Comparison of ENCODE assay signal across 7 mouse cellular contexts in genomic region chr9:50500974-50501501, GRCm38 (mm10). TPM values are rescaled to one million over a fixed set of nuclear protein-coding genes. Genes with fewer than 3 reads are reported as not detected.
DNase-seq lines count a peak whose midpoint lies in the region; ATAC-seq and TF ChIP-seq lines count a peak whose summit lies in the region.

No protein-coding gene starts in this region.

- no peaks in the 10 kb centered on the region for H3K9me3 ChIP-seq in midbrain, embryonic 16.5 days (replicated peaks; ENCODE audit: control insufficient read depth, low read length, poor library complexity, severe bottlenecking)

- H3K36me3 ChIP-seq in midbrain, embryonic 16.5 days (ENCODE audit: control insufficient read depth, insufficient read depth, low read length): no peaks in the 10 kb centered on the region

- peak; percentile 48 for TF ChIP-seq POLR2A in embryonic fibroblast, embryonic 13.5 days (IDR thresholded peaks at IDR 0.05; ENCODE audit: low read depth, low read length)

- peaks cover 5% of the 10 kb centered on the region; the same call in 1 of the 2 replicates for H3K4me1 ChIP-seq in embryonic fibroblast, embryonic 13.5 days (ENCODE audit: control insufficient read depth, insufficient read depth, low read length)
- H3K4me1 ChIP-seq in midbrain, embryonic 16.5 days (ENCODE audit: control insufficient read depth, insufficient read depth, low read length): peaks cover 8% of the 10 kb centered on the region

- WGBS in midbrain, embryonic 16.5 days: 28% methylated on average over 14 of the region's 14 CpGs

- no peak overlapping the region for H3K27ac ChIP-seq in embryonic fibroblast, embryonic 13.5 days (ENCODE audit: insufficient read depth, low read length)
- peak overlapping the region; percentile 57 for H3K27ac ChIP-seq in midbrain, embryonic 16.5 days (ENCODE audit: low read length)

- TF ChIP-seq CTCF in embryonic fibroblast, embryonic 13.5 days (IDR thresholded peaks at IDR 0.05; ENCODE audit: borderline replicate concordance, insufficient read depth, low read length): no peak

- DNase-seq in 3T3-L1 (ENCODE audit: low read depth, low spot score): peak; percentile 54
- DNase-seq in adrenal gland, adult 18-20 months (ENCODE audit: low spot score in 2 of 2): no peak
- no peak for DNase-seq in natural killer cell, adult 2 months (ENCODE audit: low spot score in 2 of 2)

- ATAC-seq in CD4-positive, CD25-positive, alpha-beta regulatory T cell, adult 4 months: peak; percentile 87
- peak; percentile 38 for ATAC-seq in inflammation-experienced regulatory T-cells, adult 6 months
- ATAC-seq in midbrain, embryonic 16.5 days: peak; percentile 79

- no peaks in the 10 kb centered on the region for H3K27me3 ChIP-seq in midbrain, embryonic 16.5 days (ENCODE audit: control insufficient read depth, insufficient read depth, low read depth, low read length)

- H3K4me3 ChIP-seq in embryonic fibroblast, embryonic 13.5 days (ENCODE audit: insufficient read depth, low read length): peak overlapping the region; percentile 2; the same call in 1 of the 2 replicates
- H3K4me3 ChIP-seq in midbrain, embryonic 16.5 days (ENCODE audit: low read depth, low read length): peak overlapping the region; percentile 31

- peak overlapping the region; percentile 45 for H3K4me2 ChIP-seq in midbrain, embryonic 16.5 days (ENCODE audit: low read length)

- peak overlapping the region; percentile 30; the same call in 1 of the 2 replicates for H3K9ac ChIP-seq in midbrain, embryonic 16.5 days (ENCODE audit: low read depth, low read length)

RNA-seq across cellular contexts. Expression of gene Plet1, which starts 6.7 kb away (rescaled TPM):
- polyA plus RNA-seq in CD4-positive, CD25-positive, alpha-beta regulatory T cell, adult 4 months (2017; shearing (Covaris generic)): under 1 TPM in 1 of 2 experiments, not detected in 1; 0.48 TPM
- polyA plus RNA-seq in embryonic fibroblast, embryonic 13.5 days (2011; ENCODE audit: insufficient read length, low read depth, missing spikeins): not detected in 2 replicates
- polyA plus RNA-seq in inflammation-experienced regulatory T-cells, adult 6 months (2017; shearing (Covaris generic)): not detected
- 0.53 and 0.75 TPM in 2 replicates for polyA plus RNA-seq in midbrain, embryonic 16.5 days (2015; fragmentation: Nextera tagmentation; extraction: Ambion mirVana)
- total RNA-seq in adrenal gland, adult 18-20 months (2021): under 1 TPM in 1 of 2 experiments, not detected in 1; 0.29 TPM

RNA-seq across cellular contexts. Expression of gene Pts, which starts 27.5 kb away (rescaled TPM):
- polyA plus RNA-seq in CD4-positive, CD25-positive, alpha-beta regulatory T cell, adult 4 months (2017; shearing (Covaris generic)): 100 to 1,000 TPM; 104 to 120 TPM
- polyA plus RNA-seq in embryonic fibroblast, embryonic 13.5 days (2011; ENCODE audit: insufficient read length, low read depth, missing spikeins): 21.4 and 28.7 TPM in 2 replicates
- 100 to 1,000 TPM in 2 of 3 experiments, 10 to 100 TPM in 1; 89.4 to 111 (median 104) TPM for polyA plus RNA-seq in inflammation-experienced regulatory T-cells, adult 6 months (2017; shearing (Covaris generic))
- 114 and 124 TPM in 2 replicates for polyA plus RNA-seq in midbrain, embryonic 16.5 days (2015; fragmentation: Nextera tagmentation; extraction: Ambion mirVana)
- total RNA-seq in adrenal gland, adult 18-20 months (2021): 10 to 100 TPM; 76.0 to 77.4 TPM

RNA-seq across cellular contexts. Expression of gene Il18, which starts 53.6 kb away (rescaled TPM):
- polyA plus RNA-seq in CD4-positive, CD25-positive, alpha-beta regulatory T cell, adult 4 months (2017; shearing (Covaris generic)): 1 to 10 TPM; 6.1 to 7.4 TPM
- polyA plus RNA-seq in embryonic fibroblast, embryonic 13.5 days (2011; ENCODE audit: insufficient read length, low read depth, missing spikeins): 3.3 and 4.4 TPM in 2 replicates
- polyA plus RNA-seq in inflammation-experienced regulatory T-cells, adult 6 months (2017; shearing (Covaris generic)): 1 to 10 TPM; 6.3 to 9.2 (median 8.1) TPM
- 21.0 and 26.0 TPM in 2 replicates for polyA plus RNA-seq in midbrain, embryonic 16.5 days (2015; fragmentation: Nextera tagmentation; extraction: Ambion mirVana)
- total RNA-seq in adrenal gland, adult 18-20 months (2021): 1 to 10 TPM; 3.9 to 6.5 TPM

RNA-seq across cellular contexts. Expression of gene Bco2, which starts 53.9 kb away (rescaled TPM):
- polyA plus RNA-seq in CD4-positive, CD25-positive, alpha-beta regulatory T cell, adult 4 months (2017; shearing (Covaris generic)): 1 to 10 TPM in 1 of 2 experiments, under 1 TPM in 1; 0.15 to 2.1 TPM
- polyA plus RNA-seq in embryonic fibroblast, embryonic 13.5 days (2011; ENCODE audit: insufficient read length, low read depth, missing spikeins): not detected in 2 replicates
- 1 to 10 TPM in 1 of 3 experiments, under 1 TPM in 1, not detected in 1; 0.54 to 1.2 TPM for polyA plus RNA-seq in inflammation-experienced regulatory T-cells, adult 6 months (2017; shearing (Covaris generic))
- polyA plus RNA-seq in midbrain, embryonic 16.5 days (2015; fragmentation: Nextera tagmentation; extraction: Ambion mirVana): 0.44 and 0.60 TPM in 2 replicates
- 1 to 10 TPM; 4.6 to 4.7 TPM for total RNA-seq in adrenal gland, adult 18-20 months (2021)
